Mouse (Mus musculus) cerebellum, adult (tissue): Measurements from ENCODE around the gene Grik1.
A peak's percentile ranks its signal among the peaks of the same experiment; 100 is the strongest.

Source experiments
- ATAC-seq: cut with Nextera tagmentation; 2 replicates; pipeline ENCODE4 v1.9.2; 2017; ENCODE audit warnings: mild to moderate bottlenecking, moderate library complexity, mixed read lengths; ENCODE audit not compliant: insufficient number of reproducible peaks, low FRiP score, low TSS enrichment

Grik1 gene

DNA sequence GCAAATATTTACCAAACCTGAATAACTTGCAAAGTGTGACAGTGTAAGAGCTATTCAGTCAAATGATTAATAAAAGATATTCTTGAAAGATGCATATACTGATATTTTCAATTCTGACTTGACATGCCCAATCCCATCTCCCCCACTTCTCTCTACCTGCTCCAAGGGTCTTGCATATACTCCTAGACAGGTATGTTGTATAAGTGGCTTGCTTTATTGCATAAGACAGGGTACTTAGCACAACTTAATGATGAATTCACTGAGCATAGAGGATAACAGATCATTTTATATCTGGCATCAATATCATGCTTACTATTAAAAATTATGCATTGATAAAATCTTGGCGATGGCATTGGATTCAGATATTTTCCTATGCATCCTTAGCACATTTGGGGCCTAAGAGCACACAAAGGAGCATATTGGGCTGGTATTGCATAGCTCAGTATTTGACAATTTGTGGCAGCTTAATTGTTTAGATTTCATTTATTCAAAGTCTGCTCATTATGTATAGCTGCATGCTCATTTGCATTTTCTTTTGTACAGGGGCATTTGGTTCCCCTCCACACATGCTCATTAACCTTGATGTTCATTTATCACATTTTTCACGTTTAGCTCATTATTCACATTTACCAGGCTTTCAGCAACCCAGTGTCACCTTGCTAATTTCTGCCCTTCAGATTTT, 316.5 kb downstream of the Grik1 start:
- ATAC-seq, result no peak

DNA sequence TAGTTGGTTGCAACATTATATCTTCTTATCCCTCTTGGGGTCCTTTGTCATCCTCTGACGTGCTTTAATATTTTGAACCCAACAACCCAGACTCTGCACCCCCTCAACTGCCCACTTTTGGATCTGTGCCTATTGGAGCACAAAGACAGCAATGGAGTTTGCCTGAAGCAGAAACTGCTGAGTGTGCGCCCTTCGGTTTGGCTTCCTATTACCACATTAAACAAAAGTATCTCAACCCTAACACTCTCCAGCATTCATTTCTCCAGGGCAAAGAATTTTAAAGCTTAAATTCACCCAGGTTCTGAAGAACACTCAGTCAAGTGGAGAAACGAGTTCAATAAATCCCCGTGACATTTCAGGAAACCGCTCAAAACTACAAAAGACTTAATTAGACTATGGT, 318.2 kb downstream of the Grik1 start:
- ATAC-seq, result no peak

DNA sequence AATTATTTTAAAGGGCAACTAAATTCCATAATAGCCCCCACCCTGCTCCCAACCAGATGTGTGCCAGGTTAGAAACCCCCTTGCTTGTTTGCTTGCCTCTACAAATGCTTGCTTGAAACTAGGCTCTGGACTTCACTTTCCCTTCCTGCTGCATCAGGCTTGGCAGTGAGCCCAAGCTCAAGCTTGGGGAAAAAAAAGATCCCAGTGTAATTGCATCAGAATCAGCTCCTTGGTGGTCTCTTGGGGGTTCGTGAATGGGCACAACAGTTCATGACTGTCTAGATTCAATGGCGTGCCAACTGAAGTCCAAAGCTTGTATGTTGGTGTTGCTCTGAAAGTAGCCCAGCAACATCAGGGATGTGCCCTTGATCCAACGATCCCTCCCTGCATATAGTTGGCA, 320.1 kb downstream of the Grik1 start:
- ATAC-seq, result no peak

DNA sequence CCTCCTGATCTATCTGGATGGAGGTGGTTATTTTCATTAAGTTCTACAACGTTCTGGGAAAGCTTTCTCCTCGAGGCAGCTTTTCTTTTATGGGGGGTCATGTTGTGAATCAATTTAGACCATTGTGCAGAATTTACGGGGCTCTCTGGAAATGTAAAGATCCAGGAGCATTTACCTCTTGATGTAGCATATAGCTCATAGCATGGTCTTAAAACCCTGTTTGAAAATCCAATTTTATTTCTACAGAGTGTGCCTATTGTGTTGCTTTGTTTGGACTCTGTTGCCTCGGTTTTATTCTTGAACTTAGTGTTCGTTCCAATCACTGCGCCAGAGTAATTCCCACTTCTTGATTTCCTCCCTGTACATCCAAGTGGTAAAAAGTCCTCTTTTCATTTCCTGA, 328.6 kb downstream of the Grik1 start:
- ATAC-seq, result no peak

DNA sequence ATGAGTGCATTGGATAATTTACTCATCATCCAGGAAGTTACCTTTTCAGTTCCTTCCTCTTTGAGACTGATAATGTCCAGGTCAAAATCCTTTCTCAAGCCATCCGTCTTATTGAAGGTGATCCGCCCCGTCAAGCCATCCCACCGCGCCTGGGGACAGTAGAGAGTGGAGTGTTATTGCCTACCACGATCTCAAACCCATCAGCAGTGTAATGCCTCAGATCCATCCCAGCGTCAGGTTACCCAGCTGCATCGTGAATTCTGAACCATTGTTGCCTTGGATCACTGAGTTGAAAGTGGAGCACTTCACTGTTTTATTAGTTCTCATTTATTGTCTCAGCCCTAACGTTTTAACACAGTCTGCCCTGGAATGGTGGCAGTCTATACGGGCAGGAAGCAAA, 332.6 kb downstream of the Grik1 start:
- no peak for ATAC-seq

DNA sequence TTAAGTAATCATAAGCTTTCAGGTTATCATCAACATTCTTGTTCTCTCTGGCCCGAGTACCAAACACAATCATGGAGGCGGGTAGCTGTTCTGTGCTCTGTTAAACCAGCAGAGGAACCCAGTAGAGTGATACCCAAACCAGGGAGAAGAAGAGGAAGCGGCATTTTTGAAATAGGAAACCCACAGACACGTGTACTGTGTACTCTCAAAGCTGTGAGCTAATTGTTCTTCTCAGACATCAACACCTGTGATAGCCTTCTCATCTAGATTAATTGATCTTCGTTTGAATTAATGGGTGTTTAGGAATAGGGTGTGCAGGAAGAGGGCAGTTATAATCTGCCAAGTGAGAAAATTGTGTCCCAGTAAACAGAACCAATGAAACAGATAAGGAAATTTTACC, 333.9 kb downstream of the Grik1 start:
- no peak for ATAC-seq

DNA sequence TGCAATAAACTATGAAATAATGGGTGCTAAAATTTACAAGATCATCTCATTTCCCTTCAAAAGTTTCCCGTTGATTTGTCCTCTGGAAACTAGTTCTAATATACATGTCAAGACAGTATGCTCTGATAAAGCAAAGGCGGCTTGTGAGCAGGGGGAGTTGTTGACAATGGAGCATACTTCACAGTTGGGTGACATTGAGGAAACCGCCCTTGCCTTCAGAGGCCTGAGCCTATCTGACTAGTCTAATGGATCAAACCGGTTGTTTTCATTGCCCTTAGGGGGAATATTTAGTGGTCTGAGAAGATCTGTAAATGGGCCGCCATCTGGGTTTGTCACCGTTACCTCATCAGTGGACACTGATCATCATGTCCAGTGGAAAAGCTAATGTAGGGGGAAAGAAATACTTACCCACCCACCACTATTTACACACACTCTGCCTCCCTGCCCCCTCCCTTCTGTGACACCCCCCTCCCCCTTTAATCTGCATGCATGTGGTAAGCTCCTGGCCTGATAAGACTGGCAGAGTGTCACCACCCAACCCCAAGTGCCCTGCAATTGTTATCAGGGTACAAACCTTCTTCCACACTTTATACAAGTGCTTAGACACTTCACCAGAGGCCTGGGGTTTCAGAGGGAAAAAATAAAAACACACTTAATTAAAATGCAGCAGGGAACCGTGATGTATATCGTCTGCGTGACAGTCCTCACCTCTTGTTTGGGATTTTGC, 335.2 kb downstream of the Grik1 start:
- ATAC-seq, result no peak

DNA sequence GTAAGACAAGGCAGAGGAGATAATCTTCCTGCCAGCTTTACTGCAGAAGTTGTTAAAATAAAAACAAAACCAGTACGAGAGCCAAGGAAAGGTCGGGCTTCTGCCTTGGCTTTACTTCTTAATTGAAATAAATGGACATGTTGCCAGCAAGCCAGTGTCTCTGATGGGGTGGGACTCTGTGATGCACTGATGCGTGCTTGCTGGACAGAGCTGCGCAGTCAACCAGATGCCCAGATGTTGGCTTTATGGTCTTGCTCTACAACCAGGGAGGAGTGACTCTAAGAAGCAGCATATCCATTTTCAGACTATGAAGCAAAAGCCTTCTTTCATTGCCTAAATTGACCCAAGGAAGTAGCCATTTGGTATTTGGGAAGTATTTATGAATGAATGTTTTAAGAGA, 336.9 kb downstream of the Grik1 start:
- ATAC-seq, result no peak

DNA sequence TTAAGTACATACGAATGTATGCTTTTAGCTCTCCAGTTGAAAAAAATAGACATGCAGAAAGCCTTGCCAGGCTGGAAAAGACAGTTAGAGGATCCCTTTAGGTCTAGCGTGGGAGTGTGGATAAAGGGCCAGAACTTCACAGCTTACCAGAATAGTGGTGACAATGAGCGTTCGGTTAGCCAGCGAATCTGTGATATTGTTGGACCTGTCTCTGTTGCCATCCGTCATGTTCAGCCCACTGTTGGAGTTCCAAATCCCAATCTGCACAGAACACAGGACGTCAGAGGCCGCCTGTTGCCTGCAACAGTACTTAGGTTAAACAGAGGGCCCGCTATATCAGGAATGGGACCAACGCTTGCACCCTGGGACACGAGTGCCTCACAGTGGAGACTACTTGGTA, 340.2 kb downstream of the Grik1 start:
- no peak for ATAC-seq

DNA sequence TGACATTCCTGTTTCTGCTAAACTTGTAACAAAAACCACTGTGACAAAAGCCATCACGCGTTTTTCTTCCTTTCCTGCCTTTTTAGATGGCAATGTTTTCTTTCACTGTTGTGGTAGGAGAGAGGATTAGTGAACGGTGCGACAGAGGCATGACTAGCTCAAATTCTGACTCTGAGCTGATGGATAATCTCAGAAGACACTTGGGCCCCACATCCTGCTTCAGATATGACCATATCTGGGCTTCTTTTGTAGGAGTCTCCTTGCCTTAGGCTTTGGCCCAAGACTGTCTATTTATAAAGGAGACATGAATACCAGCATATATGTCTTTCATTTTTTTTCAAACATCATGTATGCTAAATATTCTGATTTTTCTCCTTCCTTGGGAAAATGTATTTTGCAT, 341.9 kb downstream of the Grik1 start:
- ATAC-seq, result no peak

DNA sequence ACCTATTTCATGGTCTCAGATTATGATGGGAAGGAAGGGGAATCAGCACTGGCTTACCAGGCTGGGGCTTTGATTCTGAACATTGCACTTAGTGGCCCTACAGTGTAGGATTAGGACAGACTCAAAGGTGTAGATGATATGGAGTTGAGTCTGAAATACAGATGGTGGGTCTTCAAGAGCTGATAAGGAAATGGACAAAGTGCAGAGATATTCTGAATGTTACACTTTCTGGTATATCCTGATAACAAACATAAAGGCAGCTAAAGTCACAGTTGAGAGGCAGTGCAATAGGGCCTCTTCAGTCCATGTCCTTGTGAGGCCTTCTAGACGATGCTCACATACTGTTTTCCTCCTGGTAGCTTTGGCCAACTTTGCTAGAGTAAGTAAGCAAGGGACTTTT, 345.7 kb downstream of the Grik1 start:
- ATAC-seq, result no peak

DNA sequence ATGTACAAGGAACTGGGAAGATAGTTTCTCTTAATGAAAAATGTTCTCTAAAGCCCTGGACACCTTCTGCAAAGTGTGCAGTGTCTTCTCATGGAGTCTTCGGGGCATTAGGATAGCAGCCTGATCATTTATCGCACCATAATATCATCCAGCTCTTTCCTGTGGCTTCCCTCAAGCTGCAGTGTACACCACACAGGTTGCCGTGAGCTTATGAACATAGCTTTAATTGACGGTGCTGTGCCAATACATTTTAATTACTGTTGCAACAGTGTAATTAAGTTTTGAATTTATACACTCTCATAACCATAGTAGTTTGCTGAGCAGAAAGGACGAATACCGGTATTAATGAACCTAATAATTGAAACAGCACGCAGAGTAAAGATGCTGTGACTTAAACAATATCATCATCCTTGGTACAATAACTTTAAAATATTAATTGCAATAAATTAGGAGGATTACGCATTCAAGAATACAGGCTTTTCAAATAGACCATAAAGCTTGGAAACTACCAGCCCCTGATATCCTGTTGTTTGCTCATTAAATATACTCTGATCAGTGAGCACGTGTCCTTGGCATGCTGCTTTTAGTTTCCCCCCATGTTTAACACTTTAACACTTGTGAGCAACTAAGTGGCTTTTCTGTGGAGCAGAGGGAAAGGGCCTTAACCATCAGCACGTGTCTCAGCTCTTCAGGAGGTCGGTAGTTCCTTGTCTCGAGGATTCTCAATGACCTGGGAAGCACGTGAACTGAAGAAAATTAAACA, 347.8 kb downstream of the Grik1 start:
- ATAC-seq, result no peak

DNA sequence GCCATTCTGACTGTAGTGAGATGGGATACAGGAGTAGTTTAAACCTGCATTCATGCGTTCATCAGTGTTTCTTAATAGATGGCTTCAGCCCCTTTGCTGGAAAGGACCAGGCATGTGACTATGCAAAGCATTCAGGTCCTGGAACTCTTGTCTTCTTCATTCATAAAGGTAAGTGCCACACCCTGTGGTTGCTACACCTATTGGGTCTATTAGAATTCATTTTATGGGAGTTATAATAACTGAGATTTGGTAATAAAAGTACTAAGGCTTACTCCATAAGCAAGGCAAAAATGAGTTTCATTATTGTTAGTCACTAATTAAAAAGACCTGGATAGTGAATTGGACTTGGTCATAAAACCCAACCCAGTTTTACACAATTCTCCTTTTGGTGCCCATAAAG, 355.4 kb downstream of the Grik1 start:
- no peak for ATAC-seq

DNA sequence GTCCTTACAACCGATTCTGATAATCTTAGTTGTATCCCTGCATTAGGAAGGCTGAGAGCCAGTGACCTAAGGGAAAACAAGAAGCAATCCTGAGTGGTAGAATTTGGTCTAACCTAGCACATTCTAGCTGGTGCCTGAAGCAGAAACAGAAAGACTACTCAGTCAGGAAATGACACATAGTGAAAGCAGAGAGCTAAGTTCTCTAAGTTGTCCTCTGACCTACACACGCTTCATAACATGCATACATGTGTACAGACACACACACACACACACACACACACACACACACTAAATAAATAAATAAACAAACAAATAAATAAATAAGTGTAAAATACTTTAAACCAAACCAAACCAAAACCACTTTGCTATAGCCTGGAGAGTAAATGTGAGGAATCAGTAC, 358.7 kb downstream of the Grik1 start:
- ATAC-seq, result no peak

DNA sequence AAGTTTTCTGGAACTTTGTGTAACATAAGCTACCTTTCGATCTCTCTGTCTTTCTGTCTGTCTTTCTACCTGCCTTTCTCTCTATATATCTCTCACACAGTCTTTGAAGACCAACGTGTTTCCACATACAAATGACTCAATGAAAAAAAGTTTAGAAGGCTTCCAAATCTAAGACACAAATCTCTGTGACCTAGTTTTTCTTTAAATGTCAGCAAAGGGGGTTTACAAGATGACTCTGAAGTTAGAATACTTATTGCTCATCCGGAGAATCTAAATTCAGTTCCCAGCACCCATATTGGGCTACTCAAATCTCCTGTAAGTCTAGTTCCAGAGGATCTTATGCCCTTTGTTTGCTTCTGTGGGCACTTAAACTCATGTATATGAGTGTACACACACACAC, 359.5 kb downstream of the Grik1 start:
- ATAC-seq, result no peak

DNA sequence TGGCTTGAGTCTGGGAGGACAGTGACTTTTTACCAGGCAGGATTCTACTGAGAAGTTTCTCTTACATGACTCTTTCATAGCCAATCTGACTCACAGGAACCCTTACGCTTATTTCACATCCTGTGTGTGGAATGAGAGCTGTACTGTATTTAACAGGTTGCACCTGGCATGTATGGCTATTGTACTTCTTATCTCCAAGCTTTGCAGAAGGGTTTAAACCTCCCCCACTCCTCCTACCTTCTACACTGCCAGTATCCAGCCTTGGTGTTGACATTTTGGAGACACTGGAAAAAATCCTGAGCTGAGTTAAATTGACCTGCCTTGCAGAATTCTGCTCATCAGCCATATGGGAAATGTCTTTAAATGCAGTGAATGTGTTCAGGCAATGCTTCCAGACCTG, 361.4 kb downstream of the Grik1 start:
- no peak for ATAC-seq

DNA sequence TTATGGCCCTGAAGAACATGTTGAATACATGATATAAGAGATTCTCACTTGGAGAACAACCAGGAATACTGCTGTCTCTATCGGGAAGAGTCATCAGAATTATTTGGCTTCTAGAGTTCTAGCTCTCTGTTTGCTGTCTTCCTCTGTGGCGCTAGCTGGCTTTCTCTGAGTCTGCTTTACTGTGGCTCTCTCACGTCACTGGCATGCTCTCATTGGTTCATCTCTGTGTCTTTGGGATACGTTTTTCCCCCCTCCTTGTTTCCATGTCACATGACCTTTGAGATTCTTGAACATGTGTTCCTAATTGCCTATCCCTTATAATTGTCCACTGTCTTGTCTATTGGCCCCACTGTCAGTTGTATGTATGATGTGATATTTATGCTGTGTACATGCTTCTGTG, 372.2 kb downstream of the Grik1 start:
- ATAC-seq, result no peak

DNA sequence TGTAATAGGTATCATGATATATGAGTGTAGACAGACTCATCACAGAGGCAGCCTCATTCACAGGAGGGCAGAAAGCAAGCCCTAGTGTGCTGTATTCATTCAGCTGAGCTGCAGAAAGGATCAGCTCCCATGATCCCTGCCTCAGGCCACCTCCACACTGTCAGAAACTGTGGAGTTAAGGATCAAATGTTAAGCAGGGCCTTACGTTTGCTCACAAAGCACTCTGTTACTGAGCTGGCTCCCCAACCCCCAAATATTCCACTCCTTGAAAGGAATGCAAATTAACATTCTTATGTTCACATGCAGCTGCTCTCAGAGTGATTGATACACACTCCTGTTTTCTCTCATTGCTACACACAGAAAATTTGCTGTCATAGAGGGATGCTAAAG, 372.9 kb downstream of the Grik1 start:
- no peak for ATAC-seq

DNA sequence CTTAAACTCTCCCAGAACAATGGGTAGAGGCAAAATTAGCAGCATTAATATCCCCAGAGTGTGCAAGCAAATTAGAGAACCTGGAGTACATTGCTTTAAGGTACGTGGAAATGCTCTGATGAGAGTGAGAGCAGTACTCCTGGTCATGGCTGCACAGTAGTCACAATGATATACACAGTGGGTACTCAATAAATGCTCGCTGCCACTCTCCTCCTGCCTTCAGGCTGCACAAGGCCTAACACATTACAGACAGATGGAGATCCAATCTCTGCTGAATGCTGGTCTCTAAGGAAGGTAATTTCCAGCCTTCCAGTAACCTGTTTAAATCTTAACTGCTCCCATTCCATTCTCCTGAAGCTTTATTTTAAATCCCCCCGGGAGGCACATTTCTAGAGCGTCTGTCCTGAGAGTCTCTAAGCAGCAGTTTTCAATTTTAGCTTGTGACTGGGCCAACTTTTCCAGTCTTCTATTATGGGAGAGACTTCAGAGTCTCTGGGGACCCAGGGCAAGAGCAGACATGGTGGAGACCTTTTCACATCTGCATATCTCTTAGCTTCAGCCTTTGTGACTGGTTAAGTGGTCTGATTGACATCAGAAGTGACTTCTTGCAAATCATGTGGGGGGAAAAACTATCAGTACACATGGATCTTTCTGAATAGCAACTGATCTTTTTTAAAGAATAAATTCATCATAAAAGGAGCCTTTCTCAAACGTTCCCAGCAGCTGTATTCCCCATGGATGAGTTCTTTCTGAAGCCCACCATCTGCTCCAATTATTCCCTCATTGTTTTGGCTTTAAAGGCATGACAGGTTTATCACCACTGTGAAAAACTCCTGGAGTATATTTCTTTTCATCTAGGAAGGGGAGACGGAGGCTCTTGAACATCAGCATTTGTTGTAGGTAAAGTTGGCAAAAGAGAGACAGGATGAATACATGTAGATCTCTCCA, 373.6 kb downstream of the Grik1 start:
- ATAC-seq, result peak; percentile 49; the same call in 1 of the 2 replicates

DNA sequence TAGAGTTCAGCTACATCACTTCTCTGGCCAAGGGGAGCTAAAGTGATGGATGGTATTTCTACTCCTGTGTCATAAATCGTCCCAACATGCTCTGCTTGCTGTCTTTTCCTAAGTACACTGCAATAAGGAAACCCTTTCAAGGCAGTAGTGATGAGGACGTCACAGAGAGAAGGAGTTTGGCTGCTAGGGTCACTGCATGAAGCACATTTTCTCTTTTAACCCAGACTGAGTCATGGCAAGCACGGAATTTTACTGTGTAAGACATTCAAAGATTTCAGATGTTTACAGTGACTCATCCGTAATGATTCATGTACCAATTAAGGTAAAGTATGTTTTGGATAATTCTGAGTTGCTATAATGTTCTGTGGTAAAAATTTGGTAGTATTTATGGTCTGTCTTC, 374.9 kb downstream of the Grik1 start:
- no peak for ATAC-seq

DNA sequence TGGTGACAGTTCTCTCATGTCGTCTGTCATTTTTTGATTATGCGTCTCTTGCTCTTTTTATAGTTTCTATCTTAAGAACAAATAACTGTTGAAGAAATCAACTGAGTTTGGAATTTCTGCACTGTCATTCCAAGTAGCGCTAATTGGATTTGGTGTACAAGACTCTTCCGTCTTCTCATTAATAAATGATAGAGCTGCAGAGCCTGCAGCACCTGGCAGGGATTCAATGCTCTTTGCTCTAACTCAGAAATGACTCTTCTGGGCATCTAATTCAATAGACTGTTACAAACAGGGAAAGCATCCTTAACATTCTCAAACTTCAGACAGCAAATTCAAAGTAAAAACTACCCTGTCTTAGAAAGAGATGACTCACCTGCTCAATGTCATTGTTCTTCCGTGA, 376.3 kb downstream of the Grik1 start:
- ATAC-seq, result no peak
